Mouse (Mus musculus): ENCODE data around the gene Slc2a3. TPM values are rescaled to one million over a fixed set of nuclear protein-coding genes. Genes with fewer than 3 reads are reported as not detected.
A peak's percentile ranks its signal among the peaks of the same experiment; 100 is the strongest.

Slc2a3 gene
- polyA plus RNA-seq, 1 experiment, result 101 TPM

GRCm38 (mm10) chr6:122810615-122811279 lies 9.3 kb upstream of the Slc2a3 start:
- peak overlapping the region; percentile 53 for H3K4me3 ChIP-seq (ENCODE audit: insufficient read depth, low read length)
- H3K4me1 ChIP-seq (ENCODE audit: control insufficient read depth, insufficient read depth, low read length), result peaks cover 3% of the 10 kb centered on the region
- TF ChIP-seq POLR2A (IDR thresholded peaks at IDR 0.05; ENCODE audit: extremely low read depth, insufficient read depth, low read length) (peak; percentile 71), CTCF (IDR thresholded peaks at IDR 0.05; ENCODE audit: extremely low read depth, insufficient read depth, low read length) (no peak)
- peak overlapping the region; percentile 93 for H3K27ac ChIP-seq (ENCODE audit: insufficient read depth, low read length)

GRCm38 (mm10) chr6:122810022-122810614 lies 8.7 kb upstream of the Slc2a3 start:
- H3K4me3 ChIP-seq (ENCODE audit: insufficient read depth, low read length), result peak overlapping the region; percentile 53
- TF ChIP-seq POLR2A (IDR thresholded peaks at IDR 0.05; ENCODE audit: extremely low read depth, insufficient read depth, low read length) (no peak), CTCF (IDR thresholded peaks at IDR 0.05; ENCODE audit: extremely low read depth, insufficient read depth, low read length) (no peak)
- H3K27ac ChIP-seq (ENCODE audit: insufficient read depth, low read length), result peak overlapping the region; percentile 93
- peaks cover 3% of the 10 kb centered on the region for H3K4me1 ChIP-seq (ENCODE audit: control insufficient read depth, insufficient read depth, low read length)

GRCm38 (mm10) chr6:122804418-122804817 lies 3.0 kb upstream of the Slc2a3 start:
- TF ChIP-seq POLR2A (IDR thresholded peaks at IDR 0.05; ENCODE audit: extremely low read depth, insufficient read depth, low read length) (no peak), CTCF (IDR thresholded peaks at IDR 0.05; ENCODE audit: extremely low read depth, insufficient read depth, low read length) (peak; percentile 66)
- Histone ChIP-seq H3K4me3 (ENCODE audit: insufficient read depth, low read length) (no peak overlapping the region), H3K4me1 (ENCODE audit: control insufficient read depth, insufficient read depth, low read length) (no peaks in the 10 kb centered on the region), H3K27ac (ENCODE audit: insufficient read depth, low read length) (no peak overlapping the region)

GRCm38 (mm10) chr6:122801801-122802514 lies 518 bp upstream of the Slc2a3 start:
- TF ChIP-seq CTCF (IDR thresholded peaks at IDR 0.05; ENCODE audit: extremely low read depth, insufficient read depth, low read length) (no peak), POLR2A (IDR thresholded peaks at IDR 0.05; ENCODE audit: extremely low read depth, insufficient read depth, low read length) (0 out of 2 replicates have a peak, but pooled peaks have one; percentile 27)
- Histone ChIP-seq H3K4me3 (ENCODE audit: insufficient read depth, low read length) (peak overlapping the region; percentile 76), H3K4me1 (ENCODE audit: control insufficient read depth, insufficient read depth, low read length) (no peaks in the 10 kb centered on the region), H3K27ac (ENCODE audit: insufficient read depth, low read length) (peak overlapping the region; percentile 97)

GRCm38 (mm10) chr6:122800640-122801300 lies 670 bp downstream of the Slc2a3 start:
- Histone ChIP-seq H3K27ac (ENCODE audit: insufficient read depth, low read length) (peak overlapping the region; percentile 97), H3K4me3 (ENCODE audit: insufficient read depth, low read length) (peak overlapping the region; percentile 76), H3K4me1 (ENCODE audit: control insufficient read depth, insufficient read depth, low read length) (no peaks in the 10 kb centered on the region)
- TF ChIP-seq CTCF (IDR thresholded peaks at IDR 0.05; ENCODE audit: extremely low read depth, insufficient read depth, low read length) (no peak), POLR2A (IDR thresholded peaks at IDR 0.05; ENCODE audit: extremely low read depth, insufficient read depth, low read length) (no peak; the same call in 1 of the 2 replicates)

GRCm38 (mm10) chr6:122795254-122795935 lies 6.0 kb downstream of the Slc2a3 start:
- Histone ChIP-seq H3K4me3 (ENCODE audit: insufficient read depth, low read length) (no peak overlapping the region), H3K4me1 (ENCODE audit: control insufficient read depth, insufficient read depth, low read length) (peaks cover 4% of the 10 kb centered on the region; the same call in 1 of the 2 replicates), H3K27ac (ENCODE audit: insufficient read depth, low read length) (peak overlapping the region; percentile 53; the same call in 1 of the 2 replicates)
- TF ChIP-seq POLR2A (IDR thresholded peaks at IDR 0.05; ENCODE audit: extremely low read depth, insufficient read depth, low read length) (no peak), CTCF (IDR thresholded peaks at IDR 0.05; ENCODE audit: extremely low read depth, insufficient read depth, low read length) (no peak)

- TF ChIP-seq POLR2A (IDR thresholded peaks at IDR 0.05; ENCODE audit: extremely low read depth, insufficient read depth, low read length), result no peak
- TF ChIP-seq CTCF (IDR thresholded peaks at IDR 0.05; ENCODE audit: extremely low read depth, insufficient read depth, low read length), result peak; percentile 66
- Histone ChIP-seq H3K4me3 (ENCODE audit: insufficient read depth, low read length) (no peak overlapping the region), H3K27ac (ENCODE audit: insufficient read depth, low read length) (no peak overlapping the region), H3K4me1 (ENCODE audit: control insufficient read depth, insufficient read depth, low read length) (peaks cover 1% of the 10 kb centered on the region; the same call in 1 of the 2 replicates)
Measured at GRCm38 (mm10) chr6:122786275-122786674, 15.2 kb downstream of the Slc2a3 start.

- Histone ChIP-seq H3K27ac (ENCODE audit: insufficient read depth, low read length) (no peak overlapping the region), H3K4me1 (ENCODE audit: control insufficient read depth, insufficient read depth, low read length) (peaks cover 1% of the 10 kb centered on the region; the same call in 1 of the 2 replicates), H3K4me3 (ENCODE audit: insufficient read depth, low read length) (no peak overlapping the region)
- peak; percentile 39 for TF ChIP-seq CTCF (IDR thresholded peaks at IDR 0.05; ENCODE audit: extremely low read depth, insufficient read depth, low read length)
- no peak for TF ChIP-seq POLR2A (IDR thresholded peaks at IDR 0.05; ENCODE audit: extremely low read depth, insufficient read depth, low read length)
Measured at GRCm38 (mm10) chr6:122784866-122785265, 16.6 kb downstream of the Slc2a3 start.
